20 mouse cellular contexts compared by ENCODE assay signal in the genomic region with DNA sequence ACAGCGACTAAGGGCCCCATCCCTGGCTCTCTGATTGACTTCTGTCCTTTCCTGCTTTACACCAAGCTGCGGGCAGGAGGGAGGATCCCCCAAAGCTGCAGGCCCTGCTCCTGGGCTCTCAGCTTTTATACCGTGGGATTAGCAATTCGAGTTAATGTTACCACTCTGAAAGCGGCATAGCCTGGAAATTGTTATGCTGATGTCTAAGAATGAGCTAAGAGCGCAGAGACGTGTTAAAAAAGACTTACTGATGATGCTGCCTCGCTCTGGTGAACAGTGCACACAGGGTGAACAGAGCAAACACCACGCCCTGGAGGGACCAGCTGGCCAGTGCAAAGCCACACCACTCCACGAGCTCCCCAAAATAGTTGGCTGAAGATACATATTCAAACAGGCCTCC.
"Had no signal": no experiment of that assay in that cellular context is flagged by ENCODE, and none has a peak within 500 bp of the region (broad histone marks: within the 10 kb centered on the region; RNA-seq: fewer than 3 reads in every experiment).

No protein-coding gene starts in this region.

- H3K9ac ChIP-seq: heart, embryonic 13.5 days; heart, embryonic 15.5 days; hindbrain, embryonic 13.5 days; hindbrain, embryonic 15.5 days; kidney, embryonic 15.5 days; limb, embryonic 13.5 days; limb, embryonic 15.5 days; liver, embryonic 12.5 days; liver, embryonic 14.5 days had no signal

- H3K4me1 ChIP-seq: hindbrain, embryonic 13.5 days; hindbrain, embryonic 15.5 days; limb, embryonic 13.5 days; limb, embryonic 15.5 days; liver, embryonic 12.5 days had no signal

- DNase-seq: gastrocnemius, postnatal 14 days; gastrocnemius, postnatal 36 days; heart, adult 2 months; heart, postnatal 14 days; heart, postnatal 36 days; layer of hippocampus, adult 9-11 months; layer of hippocampus, postnatal 36 days; left cerebral cortex, postnatal 4 days had no signal

- H3K36me3 ChIP-seq: heart, embryonic 13.5 days; heart, embryonic 15.5 days; hindbrain, embryonic 13.5 days; hindbrain, embryonic 15.5 days; kidney, embryonic 15.5 days; limb, embryonic 13.5 days; limb, embryonic 15.5 days; liver, embryonic 12.5 days had no signal

- H3K9me3 ChIP-seq: heart, embryonic 13.5 days; heart, embryonic 15.5 days; hindbrain, embryonic 13.5 days; hindbrain, embryonic 15.5 days; kidney, embryonic 15.5 days; limb, embryonic 13.5 days; limb, embryonic 15.5 days; liver, embryonic 12.5 days had no signal

- H3K27me3 ChIP-seq: heart, embryonic 13.5 days; heart, embryonic 15.5 days; hindbrain, embryonic 13.5 days; hindbrain, embryonic 15.5 days; kidney, embryonic 15.5 days; limb, embryonic 13.5 days; limb, embryonic 15.5 days; liver, embryonic 12.5 days had no signal

- H3K4me3 ChIP-seq: heart, adult 2 months; heart, embryonic 13.5 days; heart, embryonic 15.5 days; hindbrain, embryonic 13.5 days; hindbrain, embryonic 15.5 days; kidney, embryonic 15.5 days; limb, embryonic 13.5 days; limb, embryonic 15.5 days; liver, embryonic 12.5 days had no signal

- ATAC-seq: hindbrain, postnatal 0 days; liver, embryonic 12.5 days had no signal

- H3K4me2 ChIP-seq: heart, embryonic 11.5 days; heart, embryonic 13.5 days; heart, embryonic 15.5 days; hindbrain, embryonic 13.5 days; hindbrain, embryonic 15.5 days; kidney, embryonic 15.5 days; limb, embryonic 13.5 days; limb, embryonic 15.5 days; liver, embryonic 12.5 days had no signal

- H3K27ac ChIP-seq: heart, adult 2 months; heart, embryonic 13.5 days; heart, embryonic 15.5 days; hindbrain, embryonic 13.5 days; hindbrain, embryonic 15.5 days; hindbrain, postnatal 0 days; kidney, embryonic 15.5 days; kidney, postnatal 0 days; limb, embryonic 13.5 days; limb, embryonic 15.5 days; liver, embryonic 12.5 days; liver, embryonic 14.5 days had no signal
